Mouse (Mus musculus): Measurements from ENCODE around the gene Kcnma1. TPM values are rescaled to one million over a fixed set of nuclear protein-coding genes. Genes with fewer than 3 reads are reported as not detected.

The Kcnma1 gene
- total RNA-seq, 1 experiment from 2014 or later, result not detected

DNA sequence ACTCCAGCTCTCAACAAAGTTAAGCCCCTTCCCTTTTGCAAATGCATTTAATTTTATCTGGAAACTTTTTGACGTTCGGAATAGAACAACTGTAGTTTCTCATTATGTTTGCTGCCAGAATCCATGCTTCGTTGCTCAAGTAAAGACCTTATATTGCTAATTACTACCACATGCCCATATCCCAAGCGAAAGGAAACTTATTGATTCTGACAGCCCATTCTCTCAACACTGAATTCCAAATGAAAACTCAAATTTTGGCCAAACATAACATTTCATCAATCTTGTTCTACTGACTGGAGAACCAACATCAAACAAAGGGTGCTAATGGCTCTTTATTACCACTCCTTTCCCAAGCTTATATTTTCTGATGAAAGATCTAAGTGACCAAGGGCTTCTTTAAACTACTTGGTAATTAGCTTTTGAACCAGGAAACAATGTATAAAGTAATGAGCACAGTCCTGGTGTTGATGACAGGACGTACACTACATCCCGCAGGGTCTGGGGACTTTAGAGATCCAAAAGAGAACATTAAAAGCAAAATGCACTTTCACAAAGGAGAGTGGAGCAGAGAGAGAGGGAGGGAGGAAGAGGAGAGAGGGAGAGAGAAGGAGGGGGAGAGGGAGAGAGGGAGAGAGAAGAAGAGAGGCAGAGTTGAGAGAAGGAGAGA, 490.3 kb downstream of the Kcnma1 start:
- ATAC-seq (ENCODE audit: extremely low read depth, insufficient number of reproducible peaks, low FRiP score, poor library complexity, severe bottlenecking), result no peak

DNA sequence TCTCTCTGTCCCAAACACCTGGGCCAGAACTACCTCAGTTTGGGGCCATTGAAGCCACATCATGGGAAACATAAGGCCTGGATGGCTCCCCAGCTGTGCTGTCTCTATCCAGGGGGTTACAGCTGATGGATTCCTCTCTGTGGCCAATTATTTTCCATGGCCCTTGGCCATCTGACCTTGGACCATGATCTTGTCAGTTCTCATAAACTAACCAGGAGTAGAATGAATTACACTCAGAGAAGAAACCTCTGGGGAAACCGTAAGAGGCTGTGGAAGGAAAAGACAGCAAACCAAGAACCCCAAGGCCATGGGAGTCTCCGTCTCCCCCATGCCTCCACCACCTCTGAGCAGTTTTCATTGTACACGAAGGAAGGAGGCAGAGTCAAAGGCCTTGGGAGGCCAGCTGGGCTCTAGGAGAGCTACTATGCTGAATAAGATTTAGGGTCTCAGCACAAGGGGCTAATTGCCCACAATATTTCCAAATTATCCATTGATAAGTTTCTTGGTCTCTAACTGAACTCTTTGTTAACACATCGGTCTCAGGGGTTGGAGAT, 491.6 kb downstream of the Kcnma1 start:
- no peak for ATAC-seq (ENCODE audit: extremely low read depth, insufficient number of reproducible peaks, low FRiP score, poor library complexity, severe bottlenecking)

DNA sequence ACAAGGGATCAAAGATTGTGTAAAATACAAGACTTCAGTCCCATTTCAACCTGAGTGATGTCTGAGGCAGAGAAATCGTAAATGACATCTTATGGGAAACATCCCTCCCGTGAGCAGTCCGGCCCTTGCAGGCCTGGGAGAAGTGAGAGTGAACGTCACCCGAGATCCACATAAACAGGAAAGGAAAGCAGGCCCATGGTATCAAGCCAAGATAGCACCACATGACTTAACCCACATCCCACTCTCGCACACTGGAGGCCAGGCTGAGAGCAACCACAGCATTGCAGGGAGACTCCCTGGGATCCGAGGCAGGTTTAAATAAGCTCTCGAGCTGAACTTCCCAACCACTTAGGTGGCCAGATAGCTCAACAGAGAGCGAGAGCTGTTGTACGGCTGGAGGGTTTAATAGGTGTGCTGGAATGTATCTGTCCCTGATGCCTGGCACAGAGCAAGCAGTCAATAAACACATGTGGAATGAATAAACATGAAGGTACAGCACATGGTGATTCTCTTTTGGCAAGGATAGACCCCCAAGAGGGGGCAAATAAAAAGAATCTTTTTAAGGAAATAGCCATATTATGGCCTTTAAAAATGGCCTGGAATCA, 493.1 kb downstream of the Kcnma1 start:
- no peak for ATAC-seq (ENCODE audit: extremely low read depth, insufficient number of reproducible peaks, low FRiP score, poor library complexity, severe bottlenecking)

DNA sequence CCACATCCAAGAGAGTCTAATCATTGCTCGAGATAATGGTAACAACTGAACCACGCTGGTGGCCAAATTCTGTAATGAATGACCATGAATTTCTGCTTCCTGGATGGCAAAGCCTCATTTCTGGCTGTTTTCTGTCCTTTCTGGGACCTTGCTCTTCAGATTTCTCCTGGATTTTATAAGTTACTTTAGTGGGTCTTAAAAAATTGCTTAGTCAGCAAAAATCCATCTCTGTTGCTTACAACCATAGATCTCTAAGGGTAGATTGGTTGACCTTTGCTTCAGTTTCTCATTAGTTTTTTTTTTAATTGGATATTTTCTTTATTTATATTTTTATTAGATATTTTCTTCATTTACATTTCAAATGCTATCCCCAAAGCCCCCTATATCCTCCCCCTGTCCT, 496.9 kb downstream of the Kcnma1 start:
- no peak for ATAC-seq (ENCODE audit: extremely low read depth, insufficient number of reproducible peaks, low FRiP score, poor library complexity, severe bottlenecking)

DNA sequence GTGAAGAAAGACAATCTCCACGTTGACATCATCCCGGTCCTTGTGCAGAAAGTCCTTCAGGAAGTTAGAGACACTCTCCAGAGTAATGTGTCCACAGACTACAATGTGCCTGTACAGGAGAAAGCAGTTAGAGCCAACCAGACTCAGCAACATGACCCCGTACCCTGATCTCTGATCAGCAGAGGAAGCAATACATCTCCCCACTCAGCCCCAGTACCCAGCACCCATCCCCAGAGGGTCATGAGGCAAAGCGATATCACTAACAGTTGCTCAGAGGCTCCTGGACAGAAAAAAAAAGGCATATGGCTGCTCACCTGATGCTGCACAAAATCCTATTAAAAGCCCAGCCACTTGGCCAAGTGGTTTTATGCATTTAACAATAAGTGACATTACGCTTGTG, 504.5 kb downstream of the Kcnma1 start:
- ATAC-seq (ENCODE audit: extremely low read depth, insufficient number of reproducible peaks, low FRiP score, poor library complexity, severe bottlenecking), result no peak

DNA sequence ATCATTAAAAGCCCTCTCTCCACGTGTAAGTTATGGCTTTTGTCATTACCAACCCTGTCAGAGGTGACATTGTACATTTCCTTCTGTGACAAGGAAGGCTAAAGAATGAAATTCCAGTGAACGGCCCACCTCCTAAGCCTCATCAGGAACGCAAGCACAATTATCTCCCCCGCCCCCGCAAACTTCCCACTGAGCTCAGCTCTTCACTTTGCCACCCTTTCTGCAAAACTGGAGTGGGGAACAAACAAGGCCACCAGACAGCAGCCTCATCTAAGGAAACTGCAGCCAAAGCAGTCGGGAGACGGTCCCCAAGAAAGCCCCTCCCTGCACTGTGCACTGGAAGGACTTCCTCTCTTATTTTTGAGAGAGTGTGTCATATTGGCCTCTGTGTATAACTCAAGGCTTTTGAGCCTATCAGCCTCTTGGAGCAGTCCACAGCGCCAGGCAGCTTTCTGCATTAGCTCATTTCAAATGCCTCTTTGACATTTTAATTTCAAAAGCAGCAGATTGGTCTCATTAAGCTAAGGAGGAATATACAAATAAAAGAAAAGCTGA, 512.0 kb downstream of the Kcnma1 start:
- ATAC-seq (ENCODE audit: extremely low read depth, insufficient number of reproducible peaks, low FRiP score, poor library complexity, severe bottlenecking), result no peak

DNA sequence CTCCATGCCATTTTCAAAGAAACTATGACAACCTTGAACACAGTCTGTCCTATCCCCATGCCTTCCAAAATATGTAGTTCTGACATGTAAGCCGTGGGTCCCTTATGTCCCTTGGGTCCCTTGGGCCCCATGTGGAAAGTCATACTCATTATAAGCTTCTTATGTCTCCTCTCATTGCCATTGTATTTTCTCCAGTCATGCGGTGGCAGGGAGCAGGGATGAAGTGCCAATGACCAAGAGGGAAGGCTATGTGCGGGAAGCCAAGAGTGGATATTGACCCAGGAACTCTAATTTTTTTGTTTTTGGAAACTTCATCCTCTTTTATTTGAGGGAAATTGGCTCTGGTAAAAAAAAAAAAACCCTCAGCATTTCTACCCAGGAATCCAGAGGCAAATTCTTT, 517.5 kb downstream of the Kcnma1 start:
- ATAC-seq (ENCODE audit: extremely low read depth, insufficient number of reproducible peaks, low FRiP score, poor library complexity, severe bottlenecking), result no peak

DNA sequence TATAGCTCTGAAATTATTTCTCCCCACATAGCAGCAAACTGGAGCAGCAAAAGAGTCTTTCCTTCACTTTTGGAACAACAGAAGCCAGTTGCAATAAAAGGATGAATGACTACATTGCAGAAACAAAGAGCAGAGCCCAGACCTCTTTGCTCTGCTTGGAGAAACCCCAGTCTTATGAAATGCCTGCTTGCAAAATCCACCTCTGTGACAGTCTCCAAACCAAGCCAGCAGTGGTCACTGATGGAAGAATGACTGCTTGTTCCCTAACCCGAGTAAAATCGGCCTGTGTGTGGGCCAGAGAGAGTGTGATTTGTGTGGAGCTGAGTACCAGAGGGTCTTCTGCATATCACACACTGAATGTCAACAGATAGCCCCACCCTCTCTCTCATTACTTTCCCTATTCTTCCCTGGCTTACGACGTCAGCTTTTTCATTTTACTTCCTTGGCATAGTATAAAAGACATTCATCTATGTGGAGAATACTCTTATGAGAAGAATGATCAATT, 518.0 kb downstream of the Kcnma1 start:
- no peak for ATAC-seq (ENCODE audit: extremely low read depth, insufficient number of reproducible peaks, low FRiP score, poor library complexity, severe bottlenecking)

DNA sequence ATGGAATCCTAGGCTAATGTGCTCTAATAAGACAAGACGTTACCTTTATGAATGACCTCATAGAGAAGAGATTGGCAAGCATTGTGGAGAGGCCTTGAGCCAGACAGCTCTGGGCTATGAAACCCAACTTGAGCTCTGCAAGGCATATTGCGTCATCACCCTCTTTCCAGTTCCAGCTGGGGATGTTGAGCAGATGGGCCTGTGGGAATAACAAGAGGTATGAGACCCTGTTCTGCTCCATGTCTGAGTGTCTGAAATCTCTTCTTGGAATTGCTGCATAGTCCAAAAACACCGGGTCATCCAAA, 519.8 kb downstream of the Kcnma1 start:
- ATAC-seq (ENCODE audit: extremely low read depth, insufficient number of reproducible peaks, low FRiP score, poor library complexity, severe bottlenecking), result no peak

DNA sequence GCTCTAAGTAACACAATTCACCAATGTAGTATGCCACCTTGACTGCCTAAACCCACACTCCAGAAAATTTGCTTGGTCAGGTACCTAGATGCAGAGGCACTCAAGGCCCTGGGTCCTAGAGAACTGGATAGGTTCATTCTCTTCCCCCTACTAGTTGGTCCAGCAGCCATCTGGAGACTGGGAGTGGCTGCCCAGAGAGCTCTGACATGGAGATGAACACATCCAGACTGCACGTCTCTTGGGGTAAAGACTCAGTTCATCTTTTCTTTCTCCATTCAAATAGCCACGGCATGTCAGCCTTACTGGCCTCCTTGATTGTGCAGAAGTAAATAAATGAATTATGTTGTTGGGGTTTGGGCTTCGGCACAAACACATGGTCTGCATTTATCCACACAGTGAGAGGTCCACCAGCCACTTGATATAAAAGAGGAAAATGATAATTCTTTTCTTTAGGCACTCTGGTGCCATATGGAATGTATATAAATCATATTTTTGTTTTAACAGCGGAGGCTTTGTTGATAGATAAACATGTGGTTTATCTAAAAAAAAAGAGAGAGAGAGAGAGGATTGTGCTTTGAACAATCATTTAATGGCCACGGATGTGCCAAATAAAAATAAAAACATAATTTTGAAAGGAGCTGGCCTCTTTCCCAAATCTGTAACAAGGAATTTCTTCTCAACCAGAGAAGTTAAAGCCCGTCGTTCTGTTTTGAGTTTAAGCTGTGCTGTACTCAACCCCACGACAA, 520.4 kb downstream of the Kcnma1 start:
- ATAC-seq (ENCODE audit: extremely low read depth, insufficient number of reproducible peaks, low FRiP score, poor library complexity, severe bottlenecking), result no peak

DNA sequence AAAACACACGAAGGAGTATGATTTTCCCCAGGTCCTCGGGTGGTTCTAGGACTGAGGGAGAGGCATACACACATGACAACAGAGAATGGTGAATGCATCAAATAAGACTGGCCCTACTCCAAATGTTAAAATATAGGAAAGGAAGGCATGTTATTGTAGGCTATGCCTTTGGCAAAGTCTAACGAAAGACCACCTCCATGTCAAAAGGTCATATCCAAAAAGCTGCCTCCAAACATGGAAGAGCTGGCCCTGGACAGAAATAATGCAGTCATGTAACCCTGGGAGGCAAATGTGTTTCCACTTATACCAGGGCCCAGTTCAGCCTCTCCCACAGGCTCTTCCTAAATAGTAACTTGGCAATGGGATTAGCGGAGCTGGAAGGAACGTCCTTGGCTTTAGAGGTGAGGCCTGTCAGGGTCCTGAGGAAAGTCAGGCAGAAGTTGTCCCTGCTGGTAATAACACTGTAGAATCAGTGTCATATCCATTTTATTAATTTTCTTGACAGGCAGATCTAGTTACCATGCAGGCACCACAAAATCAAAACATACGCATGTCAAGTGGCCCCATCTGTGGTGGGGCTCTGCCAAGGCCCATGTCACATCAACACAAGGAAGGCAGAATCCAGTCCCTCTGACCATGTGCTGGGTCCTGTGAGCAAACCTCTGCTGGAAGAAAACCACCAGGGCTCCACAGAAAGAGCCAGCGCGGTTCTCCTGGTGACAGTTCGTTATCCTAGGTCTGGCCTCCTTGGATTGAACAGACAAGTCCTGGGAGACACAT, 521.5 kb downstream of the Kcnma1 start:
- no peak for ATAC-seq (ENCODE audit: extremely low read depth, insufficient number of reproducible peaks, low FRiP score, poor library complexity, severe bottlenecking)

DNA sequence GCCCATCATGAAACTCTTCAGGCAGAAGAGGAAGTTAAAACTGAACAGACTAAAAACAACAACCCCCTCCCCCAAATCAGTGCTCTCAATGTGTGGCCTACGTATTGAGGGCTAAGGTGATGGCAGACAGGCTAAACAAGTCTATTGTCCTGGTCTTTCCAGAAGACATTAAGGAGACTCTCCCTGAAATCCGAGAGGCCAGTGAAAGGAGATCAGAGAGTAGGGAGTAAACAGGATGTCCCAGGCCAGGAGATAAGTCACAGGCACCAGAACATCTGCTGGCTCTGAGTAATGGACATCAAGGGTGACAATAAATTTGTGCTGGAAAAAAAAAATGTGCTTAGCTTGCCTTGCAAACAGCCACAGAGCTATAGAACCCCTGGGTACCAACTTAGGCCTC, 522.9 kb downstream of the Kcnma1 start:
- no peak for ATAC-seq (ENCODE audit: extremely low read depth, insufficient number of reproducible peaks, low FRiP score, poor library complexity, severe bottlenecking)

DNA sequence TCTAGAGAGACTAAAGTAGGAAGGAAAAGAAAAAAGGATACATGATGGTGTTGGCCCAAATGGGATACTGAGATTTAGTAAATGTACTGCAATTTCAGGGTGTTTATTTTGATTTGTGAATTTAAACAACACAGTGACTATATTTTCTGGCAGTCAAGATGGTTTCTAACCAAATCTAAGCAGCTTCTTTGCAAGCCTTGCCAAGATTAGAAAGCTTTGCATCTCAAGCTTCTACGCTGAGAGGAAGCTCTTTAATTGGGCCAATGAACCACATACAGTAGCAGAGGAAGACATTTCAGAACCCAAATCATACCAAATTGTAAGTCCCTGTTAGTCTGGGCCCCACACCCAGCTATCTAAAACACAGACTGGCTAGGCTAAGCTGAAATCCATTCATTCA, 527.6 kb downstream of the Kcnma1 start:
- ATAC-seq (ENCODE audit: extremely low read depth, insufficient number of reproducible peaks, low FRiP score, poor library complexity, severe bottlenecking), result no peak

DNA sequence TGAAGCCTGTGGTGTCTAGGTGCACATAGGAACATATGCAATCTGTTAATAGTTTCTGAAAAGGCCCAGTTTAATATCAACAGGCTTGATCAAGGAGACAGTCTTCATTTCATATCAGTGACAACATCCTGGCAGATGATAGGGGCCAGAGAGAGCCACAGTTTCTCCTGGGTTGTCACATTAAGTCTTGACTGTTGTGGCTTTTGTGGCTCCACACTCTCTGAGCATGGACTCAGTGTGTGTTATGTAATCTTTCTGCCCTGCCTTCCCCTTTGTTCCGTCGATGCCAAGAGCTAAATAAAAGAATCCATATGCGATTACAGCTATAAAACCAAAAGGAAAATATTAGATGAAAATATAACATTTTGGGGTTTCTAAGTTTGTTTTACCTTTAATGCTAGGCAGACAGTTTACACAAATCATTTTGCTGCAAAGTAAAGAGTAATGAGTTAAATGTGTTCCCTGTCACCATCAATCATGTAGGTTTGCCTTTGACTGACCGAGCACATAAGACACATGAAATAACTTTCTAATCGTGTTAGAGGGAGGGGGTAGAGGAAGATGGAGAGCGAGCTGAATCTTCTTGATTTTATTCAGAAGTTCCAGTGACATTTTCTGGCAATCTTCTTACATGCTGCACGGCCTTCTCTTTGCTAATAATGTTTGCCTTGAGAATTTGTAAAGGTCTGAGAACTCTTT, 528.3 kb downstream of the Kcnma1 start:
- no peak for ATAC-seq (ENCODE audit: extremely low read depth, insufficient number of reproducible peaks, low FRiP score, poor library complexity, severe bottlenecking)

DNA sequence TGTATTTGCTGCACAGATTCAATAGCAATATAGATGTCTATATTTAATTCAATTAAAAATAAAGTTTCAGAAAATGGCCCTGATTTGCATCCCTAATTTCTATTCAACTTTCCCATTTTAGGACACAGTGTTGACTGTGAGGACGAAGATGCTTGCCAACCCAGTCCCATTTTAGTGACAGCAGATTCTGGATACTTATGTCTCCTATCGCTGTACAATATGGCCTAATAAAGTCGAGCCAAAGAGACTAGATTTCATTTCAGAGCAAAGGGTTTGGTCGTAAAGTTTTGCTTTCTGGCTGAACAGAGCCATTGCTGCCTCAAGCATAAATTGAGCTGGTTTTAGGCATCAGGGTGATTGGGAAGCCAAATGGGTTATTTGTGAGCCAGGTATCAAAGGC, 539.2 kb downstream of the Kcnma1 start:
- no peak for ATAC-seq (ENCODE audit: extremely low read depth, insufficient number of reproducible peaks, low FRiP score, poor library complexity, severe bottlenecking)

DNA sequence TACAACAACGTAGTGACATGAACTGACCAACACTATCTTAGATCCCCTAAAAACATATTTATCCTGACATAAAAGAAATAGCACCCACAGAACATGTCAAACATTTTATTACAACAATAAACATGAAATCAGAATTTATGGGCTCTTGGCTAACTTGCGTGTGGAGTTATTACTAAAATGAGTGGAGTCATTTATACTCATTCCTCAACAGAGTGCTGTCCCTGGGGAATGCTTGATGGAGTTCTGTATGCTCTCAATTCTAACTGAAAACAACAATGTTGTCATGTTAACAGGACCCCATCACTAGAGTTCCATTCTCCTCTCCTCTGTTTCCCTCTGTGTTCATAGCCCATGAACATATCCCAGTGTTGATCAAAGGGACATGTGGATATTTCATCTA, 544.2 kb downstream of the Kcnma1 start:
- no peak for ATAC-seq (ENCODE audit: extremely low read depth, insufficient number of reproducible peaks, low FRiP score, poor library complexity, severe bottlenecking)

DNA sequence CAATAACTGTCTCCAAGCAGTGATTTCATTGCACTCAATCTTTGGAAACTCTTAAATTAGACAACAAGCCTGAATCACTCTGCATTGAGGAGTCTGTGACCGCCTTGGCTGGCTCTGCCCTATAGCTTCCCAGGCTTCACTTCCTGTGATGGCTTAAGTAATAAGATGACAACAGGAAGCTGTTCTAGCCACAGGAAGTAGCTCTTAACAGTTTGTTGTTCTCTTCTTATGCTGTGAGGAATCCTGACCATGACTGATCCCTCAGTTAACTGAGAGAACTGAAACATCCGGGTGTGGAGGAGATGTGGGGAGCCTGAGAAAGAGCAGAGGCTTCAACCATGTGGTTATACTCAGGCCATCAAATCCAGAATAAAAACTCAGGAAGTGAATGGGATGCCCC, 549.2 kb downstream of the Kcnma1 start:
- peak; percentile 53; the same call in 1 of the 2 replicates for ATAC-seq (ENCODE audit: extremely low read depth, insufficient number of reproducible peaks, low FRiP score, poor library complexity, severe bottlenecking)

DNA sequence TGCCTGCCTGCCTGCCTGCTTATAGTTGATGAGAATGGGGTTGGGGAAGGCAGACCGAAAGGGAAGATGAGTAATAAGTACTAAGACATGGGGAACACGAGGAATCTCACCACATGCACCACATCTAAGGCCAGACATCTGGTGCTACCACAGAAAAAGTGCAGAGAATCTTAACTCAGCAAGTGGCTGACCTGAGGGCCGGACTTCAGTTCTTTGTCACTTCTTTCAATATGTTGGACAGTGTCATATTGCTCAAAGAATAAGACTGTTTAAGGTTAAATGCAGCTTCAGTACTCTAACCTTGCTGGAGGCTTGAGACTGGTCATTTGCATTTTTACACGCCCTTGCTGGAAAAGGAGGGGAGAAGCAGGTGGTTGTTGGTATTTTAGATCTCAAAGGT, 555.7 kb downstream of the Kcnma1 start:
- ATAC-seq (ENCODE audit: extremely low read depth, insufficient number of reproducible peaks, low FRiP score, poor library complexity, severe bottlenecking), result no peak

Measured in neutrophil, adult 5-6 weeks (primary cell).